Mouse (Mus musculus): ENCODE results near the gene Ltbp2.

DNA sequence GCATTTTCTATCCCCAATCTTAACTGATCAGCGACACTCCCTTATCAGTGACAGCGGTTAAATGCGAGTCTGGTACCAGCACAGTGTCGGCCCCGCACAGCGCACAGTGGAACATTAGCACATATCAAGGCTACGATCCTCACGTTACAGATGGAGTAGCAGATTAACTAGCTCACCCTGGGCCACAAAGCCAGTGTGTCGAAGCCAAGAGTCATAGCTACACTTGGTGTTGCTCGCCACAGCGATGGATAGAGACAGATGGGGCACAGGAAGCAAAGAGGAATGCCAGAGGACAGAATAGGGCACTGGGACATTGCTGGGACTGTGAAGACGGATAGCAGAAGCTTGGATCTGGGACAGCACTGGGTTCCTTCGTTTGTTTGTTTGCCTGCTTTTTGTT, 69.0 kb downstream of the Ltbp2 start:
- TF ChIP-seq CTCF (IDR thresholded peaks at IDR 0.05; ENCODE audit: control insufficient read depth, insufficient read depth, insufficient replicate concordance, low read depth, low read length) (no peak), POLR2A (IDR thresholded peaks at IDR 0.05; ENCODE audit: control insufficient read depth, low read depth, low read length) (no peak)
